Mouse (Mus musculus): ENCODE measurements at regions not wholly inside any gene's neighbourhood (a gene's known extent, or its start where the extent isn't known, plus 50 kb on each side); places are given as distances from the start of the nearest gene placed in this dataset.

- DNase-seq (ENCODE audit: low read depth): no peak
- TF ChIP-seq POLR2A (IDR thresholded peaks at IDR 0.05; ENCODE audit: borderline replicate concordance, extremely low read depth, insufficient read depth, insufficient read length, poor library complexity, severe bottlenecking) (no peak), CTCF (IDR thresholded peaks at IDR 0.05; ENCODE audit: borderline replicate concordance, extremely low read depth, insufficient read depth, insufficient read length) (no peak)
Measured at GRCm38 (mm10) chr9:71058655-71059054, 106.6 kb upstream of the Lipc start.

DNA sequence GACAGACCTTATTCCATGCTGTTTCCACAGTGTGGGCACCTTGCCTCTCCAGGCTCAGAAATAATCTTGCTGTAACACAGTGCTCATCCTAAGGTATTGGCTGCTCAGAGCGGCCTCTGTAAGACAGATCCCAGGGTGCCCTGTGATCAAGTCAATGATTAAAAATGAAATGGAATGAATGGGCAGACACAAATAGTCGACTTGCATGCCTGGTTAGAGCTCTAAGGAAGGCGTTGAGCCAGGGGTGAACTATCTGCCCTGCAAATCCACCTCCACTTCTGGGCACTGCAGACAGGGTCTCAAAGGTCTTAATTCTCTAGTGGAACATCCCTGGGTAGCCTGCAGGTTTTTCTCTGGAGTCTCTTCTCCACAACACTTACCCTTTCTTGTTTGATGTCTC, 104.8 kb upstream of the Lipc start:
- no peak for DNase-seq (ENCODE audit: low read depth)
- no peak for TF ChIP-seq POLR2A (IDR thresholded peaks at IDR 0.05; ENCODE audit: borderline replicate concordance, extremely low read depth, insufficient read depth, insufficient read length, poor library complexity, severe bottlenecking)
- no peak for TF ChIP-seq CTCF (IDR thresholded peaks at IDR 0.05; ENCODE audit: borderline replicate concordance, extremely low read depth, insufficient read depth, insufficient read length)

GRCm38 (mm10) chr9:71043899-71044298, 91.9 kb upstream of the Lipc start:
- DNase-seq (ENCODE audit: low read depth): peak; percentile 68
- TF ChIP-seq POLR2A (IDR thresholded peaks at IDR 0.05; ENCODE audit: borderline replicate concordance, extremely low read depth, insufficient read depth, insufficient read length, poor library complexity, severe bottlenecking) (no peak), CTCF (IDR thresholded peaks at IDR 0.05; ENCODE audit: borderline replicate concordance, extremely low read depth, insufficient read depth, insufficient read length) (no peak)

DNA sequence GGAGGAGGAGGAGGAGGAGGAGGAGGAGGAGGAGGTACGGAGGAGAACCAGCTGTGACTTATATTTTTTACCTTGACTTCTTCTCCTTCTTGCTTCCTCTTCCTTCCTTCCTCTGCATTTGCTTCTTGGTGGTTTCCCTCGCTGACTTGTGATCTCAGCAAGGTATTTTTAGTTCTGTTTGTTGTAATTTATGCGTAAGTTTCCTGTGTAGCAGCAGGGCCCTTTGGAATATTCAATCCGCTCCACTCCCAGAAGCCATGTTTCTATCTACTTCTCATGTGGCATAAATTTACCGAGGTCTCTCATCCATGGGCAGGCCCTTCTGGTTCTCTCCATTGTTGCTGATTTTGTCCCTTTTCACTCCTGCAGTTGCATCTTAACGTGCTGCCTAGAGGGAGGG, 83.3 kb upstream of the Lipc start:
- no peak for DNase-seq (ENCODE audit: low read depth)
- TF ChIP-seq POLR2A (IDR thresholded peaks at IDR 0.05; ENCODE audit: borderline replicate concordance, extremely low read depth, insufficient read depth, insufficient read length, poor library complexity, severe bottlenecking): no peak
- no peak for TF ChIP-seq CTCF (IDR thresholded peaks at IDR 0.05; ENCODE audit: borderline replicate concordance, extremely low read depth, insufficient read depth, insufficient read length)

- no peak for DNase-seq (ENCODE audit: low read depth)
- TF ChIP-seq CTCF (IDR thresholded peaks at IDR 0.05; ENCODE audit: borderline replicate concordance, extremely low read depth, insufficient read depth, insufficient read length) (no peak), POLR2A (IDR thresholded peaks at IDR 0.05; ENCODE audit: borderline replicate concordance, extremely low read depth, insufficient read depth, insufficient read length, poor library complexity, severe bottlenecking) (no peak)
Measured at GRCm38 (mm10) chr9:71032156-71032555, 80.1 kb upstream of the Lipc start.

DNA sequence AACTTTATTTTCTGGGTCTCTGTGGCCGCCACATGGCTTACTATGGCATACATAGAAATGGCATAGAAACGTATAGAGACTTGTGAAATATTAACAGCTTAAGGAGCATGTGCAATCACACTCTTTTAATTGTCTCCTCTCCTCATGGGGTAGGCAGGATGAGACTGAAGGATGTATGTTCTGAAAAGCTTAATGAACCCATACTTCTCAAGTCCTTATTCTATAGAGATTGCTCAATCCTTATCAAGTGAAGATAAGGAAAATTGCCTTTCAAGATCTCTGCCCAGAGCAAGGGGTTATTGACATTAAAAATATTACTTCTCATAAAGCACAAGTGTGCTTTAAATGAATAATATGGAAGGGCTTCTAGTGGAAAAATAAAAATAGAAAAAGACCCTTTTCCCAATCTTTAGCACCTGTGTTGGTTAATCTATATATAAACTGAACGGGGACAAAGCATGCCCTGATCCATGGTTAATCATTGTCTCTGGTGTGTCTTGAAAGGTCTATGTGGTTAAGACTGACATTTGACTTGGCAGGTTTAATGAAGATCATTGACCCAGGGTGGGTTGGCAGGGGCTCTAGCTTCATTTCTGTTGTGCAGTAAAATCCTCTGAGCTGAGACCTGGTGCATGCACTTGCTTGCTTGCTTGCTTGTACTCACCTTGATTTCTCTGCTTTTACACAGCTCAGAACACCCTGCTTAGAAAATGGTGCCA, 78.3 kb upstream of the Lipc start:
- DNase-seq (ENCODE audit: low read depth): no peak
- TF ChIP-seq POLR2A (IDR thresholded peaks at IDR 0.05; ENCODE audit: borderline replicate concordance, extremely low read depth, insufficient read depth, insufficient read length, poor library complexity, severe bottlenecking): no peak
- no peak for TF ChIP-seq CTCF (IDR thresholded peaks at IDR 0.05; ENCODE audit: borderline replicate concordance, extremely low read depth, insufficient read depth, insufficient read length)

DNA sequence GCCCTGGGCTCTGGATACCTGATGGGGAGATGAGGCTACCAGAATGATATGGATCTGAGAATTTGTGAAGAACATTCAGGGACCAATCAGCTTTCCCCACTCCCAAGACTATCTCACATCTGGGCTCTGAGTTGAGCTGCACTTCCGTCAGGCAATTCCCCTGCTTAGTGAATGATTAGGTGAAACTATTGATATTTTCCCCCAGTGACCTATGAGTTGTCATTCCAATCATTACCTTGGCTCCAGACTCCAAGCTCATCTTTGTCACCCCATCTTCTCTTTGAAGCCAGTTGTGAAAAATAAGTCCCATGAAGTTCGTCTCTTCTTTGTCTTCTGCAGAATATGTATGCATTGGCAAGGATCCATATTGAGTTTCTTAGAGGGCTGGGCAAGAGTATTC, 76.1 kb upstream of the Lipc start:
- no peak for DNase-seq (ENCODE audit: low read depth)
- TF ChIP-seq POLR2A (IDR thresholded peaks at IDR 0.05; ENCODE audit: borderline replicate concordance, extremely low read depth, insufficient read depth, insufficient read length, poor library complexity, severe bottlenecking) (no peak), CTCF (IDR thresholded peaks at IDR 0.05; ENCODE audit: borderline replicate concordance, extremely low read depth, insufficient read depth, insufficient read length) (no peak)

GRCm38 (mm10) chr9:71027626-71028025, 75.6 kb upstream of the Lipc start:
- TF ChIP-seq POLR2A (IDR thresholded peaks at IDR 0.05; ENCODE audit: borderline replicate concordance, extremely low read depth, insufficient read depth, insufficient read length, poor library complexity, severe bottlenecking) (no peak), CTCF (IDR thresholded peaks at IDR 0.05; ENCODE audit: borderline replicate concordance, extremely low read depth, insufficient read depth, insufficient read length) (no peak)
- no peak for DNase-seq (ENCODE audit: low read depth)

DNA sequence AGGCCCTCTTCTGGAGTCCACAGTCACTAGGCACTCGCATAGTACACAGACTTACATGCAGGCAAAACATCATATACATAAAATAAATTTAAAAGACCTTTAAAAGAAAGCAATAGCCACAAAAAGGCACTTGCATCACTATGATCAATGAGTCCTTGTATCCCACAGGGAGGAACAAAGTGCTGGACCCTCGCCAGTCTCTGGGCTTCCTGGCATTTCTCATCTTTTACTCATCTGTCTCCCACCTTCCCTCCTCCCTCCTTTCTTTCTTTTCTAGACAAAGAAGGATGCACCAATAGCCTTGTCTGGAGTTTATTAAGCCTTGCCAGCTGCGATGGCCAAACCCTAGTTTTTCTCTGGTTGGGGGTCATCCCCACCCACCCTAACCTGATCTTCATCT, 73.2 kb upstream of the Lipc start:
- TF ChIP-seq POLR2A (IDR thresholded peaks at IDR 0.05; ENCODE audit: borderline replicate concordance, extremely low read depth, insufficient read depth, insufficient read length, poor library complexity, severe bottlenecking) (no peak), CTCF (IDR thresholded peaks at IDR 0.05; ENCODE audit: borderline replicate concordance, extremely low read depth, insufficient read depth, insufficient read length) (no peak)

DNA sequence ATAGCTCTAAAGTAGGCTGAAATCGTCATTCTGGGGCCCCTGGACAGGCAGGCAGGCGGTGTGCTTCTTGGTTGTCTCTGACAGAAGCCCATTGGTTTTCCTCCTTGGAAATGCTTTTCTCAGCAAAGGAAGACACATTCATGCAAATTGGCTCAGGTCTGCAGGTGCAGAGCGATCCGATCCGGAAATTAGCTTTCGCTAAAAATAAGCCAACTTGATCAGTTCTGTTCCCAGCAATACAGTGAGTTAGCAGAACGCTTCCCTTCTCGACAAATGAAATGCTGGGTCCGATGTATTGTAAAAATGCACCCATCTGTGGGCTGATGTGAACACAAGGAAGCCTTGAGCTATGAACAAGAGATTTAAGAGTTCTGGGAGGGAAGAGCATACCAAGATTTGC, 66.2 kb upstream of the Lipc start:
- peak; percentile 17 for DNase-seq (ENCODE audit: low read depth)
- TF ChIP-seq CTCF (IDR thresholded peaks at IDR 0.05; ENCODE audit: borderline replicate concordance, extremely low read depth, insufficient read depth, insufficient read length): no peak
- TF ChIP-seq POLR2A (IDR thresholded peaks at IDR 0.05; ENCODE audit: borderline replicate concordance, extremely low read depth, insufficient read depth, insufficient read length, poor library complexity, severe bottlenecking): no peak

More for the DNA sequence above, 73.2 kb upstream of the Lipc start:
- no peak for DNase-seq (ENCODE audit: low read depth)

GRCm38 (mm10) chr9:71017396-71018179, 65.6 kb upstream of the Lipc start:
- TF ChIP-seq CTCF (IDR thresholded peaks at IDR 0.05; ENCODE audit: borderline replicate concordance, extremely low read depth, insufficient read depth, insufficient read length) (no peak), POLR2A (IDR thresholded peaks at IDR 0.05; ENCODE audit: borderline replicate concordance, extremely low read depth, insufficient read depth, insufficient read length, poor library complexity, severe bottlenecking) (no peak)
- no peak for DNase-seq (ENCODE audit: low read depth)

GRCm38 (mm10) chr9:71015942-71016341, 63.9 kb upstream of the Lipc start:
- TF ChIP-seq POLR2A (IDR thresholded peaks at IDR 0.05; ENCODE audit: borderline replicate concordance, extremely low read depth, insufficient read depth, insufficient read length, poor library complexity, severe bottlenecking) (no peak), CTCF (IDR thresholded peaks at IDR 0.05; ENCODE audit: borderline replicate concordance, extremely low read depth, insufficient read depth, insufficient read length) (no peak)
- DNase-seq (ENCODE audit: low read depth): no peak

All from brain, embryonic 14.5 days (tissue).